Mouse (Mus musculus): ENCODE measurements at regions not wholly inside any gene's neighbourhood (a gene's known extent, or its start where the extent isn't known, plus 50 kb on each side); places are given as distances from the start of the nearest gene placed in this dataset.

DNA sequence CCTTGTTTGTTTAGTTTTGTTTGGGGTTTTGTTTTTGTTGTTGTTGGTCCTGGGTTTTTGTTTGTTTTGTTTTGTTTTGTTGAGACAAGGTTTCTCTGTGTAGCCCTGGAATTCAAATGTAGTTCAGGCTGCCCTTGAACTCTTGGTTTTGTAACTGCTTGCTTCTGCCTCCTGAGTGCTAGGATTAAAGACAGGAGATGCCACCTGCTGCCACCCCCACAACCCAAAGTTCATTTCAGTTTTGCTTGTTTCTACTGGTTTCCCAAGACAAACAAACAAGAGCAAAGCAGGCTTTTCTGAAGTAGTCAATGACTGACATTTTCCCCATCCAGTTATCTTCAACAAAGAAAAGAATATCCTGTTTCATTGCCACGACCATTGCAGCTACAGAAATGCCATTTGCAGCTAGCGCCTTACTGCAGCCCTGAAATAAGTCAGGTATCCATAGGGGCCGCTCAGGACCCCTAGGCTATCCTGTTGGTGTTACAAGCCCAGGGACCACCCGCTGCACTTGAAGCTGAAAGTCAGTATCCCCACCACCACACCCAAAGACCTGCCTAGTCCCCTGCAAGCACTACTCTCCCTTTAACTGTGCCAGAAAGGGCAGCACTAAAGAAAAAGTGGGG is 108.3 kb upstream of the Egln3 start:
- no peak for TF ChIP-seq CTCF (conservative IDR thresholded peaks at IDR 0.05; ENCODE audit: low read length)
- no peak for TF ChIP-seq POU5F1 (IDR thresholded peaks at IDR 0.05; ENCODE audit: borderline replicate concordance, low read length)

Measured in E14TG2a.4 (cell line).